Mouse (Mus musculus) hindbrain, embryonic 13.5 days (tissue): ENCODE results near the gene Fbxl15. TPM values are rescaled to one million over a fixed set of nuclear protein-coding genes. Genes with fewer than 3 reads are reported as not detected.
A peak's percentile ranks its signal among the peaks of the same experiment; 100 is the strongest.

Experiments used
- ATAC-seq: fragments of 200-750 bp; cut with Nextera tagmentation; 2 replicates; pipeline ENCODE4 v1.8.0; 2017; ENCODE audit warnings: moderate TSS enrichment; ENCODE audit not compliant: low FRiP score
- H3K27ac ChIP-seq: fragments of 300-500 bp; sonication (generic); 2 replicates; pipeline ENCODE4 v1.5.1; 2015; ENCODE audit warnings: inconsistent platforms, mild to moderate bottlenecking, moderate library complexity
- H3K27me3 ChIP-seq: fragments of 300-500 bp; sonication (generic); 2 replicates; pipeline ENCODE4 v1.6.1; 2015; ENCODE audit warnings: mild to moderate bottlenecking, inconsistent platforms
- H3K36me3 ChIP-seq: fragments of 300-500 bp; sonication (generic); 2 replicates; pipeline ENCODE4 v1.6.1; 2015; ENCODE audit warnings: mild to moderate bottlenecking, inconsistent platforms
- H3K4me1 ChIP-seq: fragments of 300-500 bp; sonication (generic); replicated peaks from 2 replicates; pipeline ENCODE4 v1.6.1; 2015; ENCODE audit warnings: inconsistent platforms
- H3K4me2 ChIP-seq: fragments of 300-500 bp; sonication (generic); 2 replicates; pipeline ENCODE4 v1.6.1; 2015; ENCODE audit warnings: inconsistent platforms, mild to moderate bottlenecking, moderate library complexity
- H3K4me3 ChIP-seq: fragments of 300-500 bp; sonication (generic); 2 replicates; pipeline ENCODE4 v1.5.1; 2015; ENCODE audit warnings: mild to moderate bottlenecking, inconsistent platforms
- H3K9ac ChIP-seq: fragments of 300-500 bp; sonication (generic); 2 replicates; pipeline ENCODE4 v1.6.1; 2015; ENCODE audit warnings: mild to moderate bottlenecking, inconsistent platforms
- H3K9me3 ChIP-seq: fragments of 300-500 bp; sonication (generic); 2 replicates; pipeline ENCODE4 v1.6.1; 2016; ENCODE audit warnings: inconsistent platforms
- WGBS: fragments of 180-500 bp; shearing (Covaris S2); methylation state at CpG from one replicate; pipeline ENCODE4 v1.1.7; 2015; 5-methylcytosine and 5-hydroxymethylcytosine counted together
- polyA plus RNA-seq: library from polyadenylated mRNA; unstranded; fragments of >200 nt; fragmentation: Nextera tagmentation; extraction: Ambion mirVana; gene quantifications from 2 replicates; pipeline ENCODE4 v1.2.1, GENCODE M21; 2015

Fbxl15 gene
- polyA plus RNA-seq, 1 experiment from 2014 or later: 39.8 TPM

GRCm38 (mm10) chr19:46310312-46310865, 17.6 kb upstream of the Fbxl15 start:
- H3K4me3 ChIP-seq: no peak overlapping the region
- ATAC-seq: no peak
- H3K9ac ChIP-seq: no peak overlapping the region
- peaks cover 90% of the 10 kb centered on the region for H3K27me3 ChIP-seq
- no peak overlapping the region for H3K27ac ChIP-seq
- no peaks in the 10 kb centered on the region for H3K9me3 ChIP-seq
- 88% methylated on average over 12 of the region's 12 CpGs for WGBS
- H3K36me3 ChIP-seq: peaks cover 47% of the 10 kb centered on the region
- peaks cover 19% of the 10 kb centered on the region for H3K4me1 ChIP-seq
- no peak overlapping the region for H3K4me2 ChIP-seq

- no peak overlapping the region for H3K27ac ChIP-seq
- H3K9me3 ChIP-seq: no peaks in the 10 kb centered on the region
- no peak for ATAC-seq
- H3K27me3 ChIP-seq: peaks cover 90% of the 10 kb centered on the region
- no peak overlapping the region for H3K4me2 ChIP-seq
- WGBS: 90% methylated on average over 9 of the region's 9 CpGs
- H3K9ac ChIP-seq: no peak overlapping the region
- no peak overlapping the region for H3K4me3 ChIP-seq
- peaks cover 47% of the 10 kb centered on the region for H3K36me3 ChIP-seq
- peaks cover 19% of the 10 kb centered on the region for H3K4me1 ChIP-seq
Measured at GRCm38 (mm10) chr19:46311341-46311740, 16.6 kb upstream of the Fbxl15 start.

DNA sequence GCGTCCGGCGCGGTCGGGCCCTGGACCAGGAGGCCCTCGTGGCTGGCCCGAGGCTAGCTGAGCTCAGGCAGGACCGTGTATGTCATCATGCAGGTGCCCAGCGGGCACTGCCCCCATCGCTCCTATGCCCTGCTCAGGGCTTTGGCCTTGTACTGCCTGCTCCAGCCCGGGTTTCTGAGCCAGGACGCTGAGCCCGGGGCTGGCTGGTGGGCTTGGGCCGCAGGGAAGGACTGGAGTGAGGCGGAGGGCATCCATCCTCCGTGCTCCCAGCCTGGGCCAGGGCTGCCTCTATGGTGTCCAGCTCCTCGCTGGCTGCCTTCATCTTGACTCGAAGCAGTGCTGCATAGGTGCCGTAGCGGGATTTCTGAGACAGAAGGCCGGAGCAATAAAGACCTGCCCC, 15.4 kb upstream of the Fbxl15 start:
- Histone ChIP-seq H3K4me3 (no peak overlapping the region), H3K9me3 (no peaks in the 10 kb centered on the region), H3K4me2 (no peak overlapping the region), H3K9ac (0 out of 2 replicates have a peak overlapping the region, but pooled peaks have one; percentile 13), H3K36me3 (peaks cover 47% of the 10 kb centered on the region), H3K27ac (no peak overlapping the region), H3K4me1 (peaks cover 31% of the 10 kb centered on the region), H3K27me3 (peaks cover 90% of the 10 kb centered on the region)
- no peak for ATAC-seq
- WGBS: 89% methylated on average over 21 of the region's 21 CpGs

DNA sequence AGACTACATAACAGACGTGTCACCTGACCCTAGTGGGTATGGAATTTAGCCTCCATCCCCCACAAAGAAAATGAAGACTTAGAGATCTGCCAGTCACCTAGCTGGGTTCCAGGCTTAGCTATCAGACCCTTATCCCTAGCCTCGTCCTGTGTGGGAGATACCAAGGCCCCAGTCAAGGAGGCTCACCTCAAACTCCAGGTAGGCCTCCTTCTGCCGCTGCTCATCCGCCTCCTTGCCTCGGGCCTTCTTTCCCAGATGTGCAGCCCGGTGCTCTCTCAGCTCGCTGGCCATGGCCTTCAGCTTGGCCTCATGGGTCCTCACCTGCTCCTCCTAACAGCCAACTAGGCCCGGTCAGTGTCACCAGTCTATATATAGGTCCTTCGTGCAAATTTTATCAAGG, 14.9 kb upstream of the Fbxl15 start:
- peaks cover 90% of the 10 kb centered on the region for H3K27me3 ChIP-seq
- ATAC-seq: no peak

GRCm38 (mm10) chr19:46313591-46313990, 14.4 kb upstream of the Fbxl15 start:
- Histone ChIP-seq H3K4me3 (no peak overlapping the region), H3K9ac (no peak overlapping the region), H3K27ac (no peak overlapping the region), H3K4me1 (peaks cover 40% of the 10 kb centered on the region), H3K36me3 (peaks cover 47% of the 10 kb centered on the region), H3K9me3 (no peaks in the 10 kb centered on the region), H3K27me3 (peaks cover 90% of the 10 kb centered on the region), H3K4me2 (no peak overlapping the region)
- no peak for ATAC-seq
- 74% methylated on average over 6 of the region's 6 CpGs for WGBS

More for the DNA sequence above, 14.9 kb upstream of the Fbxl15 start:
- no peak overlapping the region for H3K27ac ChIP-seq
- no peak overlapping the region for H3K9ac ChIP-seq
- H3K4me1 ChIP-seq: peaks cover 37% of the 10 kb centered on the region
- peaks cover 47% of the 10 kb centered on the region for H3K36me3 ChIP-seq
- H3K4me2 ChIP-seq: no peak overlapping the region
- H3K9me3 ChIP-seq: no peaks in the 10 kb centered on the region
- H3K4me3 ChIP-seq: no peak overlapping the region
- WGBS: 86% methylated on average over 9 of the region's 9 CpGs

DNA sequence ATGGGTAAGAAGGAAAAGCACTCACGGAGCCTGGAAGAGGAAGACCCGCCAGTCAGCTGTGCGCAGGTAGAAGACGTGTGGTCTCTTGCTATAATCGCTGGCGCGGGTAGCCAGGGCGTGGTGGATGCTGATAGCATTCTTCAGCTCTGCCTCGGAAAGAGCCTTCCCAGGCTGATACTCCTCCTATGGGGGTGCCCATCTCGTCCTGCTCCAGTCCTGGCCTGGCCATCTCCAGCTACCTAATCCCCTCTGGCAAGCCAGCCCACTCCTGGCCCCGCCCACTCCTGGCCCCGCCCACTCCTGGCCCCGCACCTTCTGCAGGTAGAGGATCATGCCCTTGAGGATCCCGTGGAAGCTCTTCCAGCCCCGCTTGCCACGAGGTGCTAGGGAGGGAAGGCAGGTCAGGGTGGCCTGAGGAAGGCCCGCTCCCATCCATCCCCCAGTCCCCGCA, 13.8 kb upstream of the Fbxl15 start:
- H3K4me1 ChIP-seq: peaks cover 41% of the 10 kb centered on the region
- peaks cover 92% of the 10 kb centered on the region for H3K27me3 ChIP-seq
- no peak overlapping the region for H3K4me3 ChIP-seq
- H3K9me3 ChIP-seq: no peaks in the 10 kb centered on the region
- H3K9ac ChIP-seq: no peak overlapping the region
- no peak overlapping the region for H3K27ac ChIP-seq
- H3K36me3 ChIP-seq: peaks cover 47% of the 10 kb centered on the region
- H3K4me2 ChIP-seq: no peak overlapping the region
- WGBS: 15% methylated on average over 18 of the region's 18 CpGs
- no peak for ATAC-seq

DNA sequence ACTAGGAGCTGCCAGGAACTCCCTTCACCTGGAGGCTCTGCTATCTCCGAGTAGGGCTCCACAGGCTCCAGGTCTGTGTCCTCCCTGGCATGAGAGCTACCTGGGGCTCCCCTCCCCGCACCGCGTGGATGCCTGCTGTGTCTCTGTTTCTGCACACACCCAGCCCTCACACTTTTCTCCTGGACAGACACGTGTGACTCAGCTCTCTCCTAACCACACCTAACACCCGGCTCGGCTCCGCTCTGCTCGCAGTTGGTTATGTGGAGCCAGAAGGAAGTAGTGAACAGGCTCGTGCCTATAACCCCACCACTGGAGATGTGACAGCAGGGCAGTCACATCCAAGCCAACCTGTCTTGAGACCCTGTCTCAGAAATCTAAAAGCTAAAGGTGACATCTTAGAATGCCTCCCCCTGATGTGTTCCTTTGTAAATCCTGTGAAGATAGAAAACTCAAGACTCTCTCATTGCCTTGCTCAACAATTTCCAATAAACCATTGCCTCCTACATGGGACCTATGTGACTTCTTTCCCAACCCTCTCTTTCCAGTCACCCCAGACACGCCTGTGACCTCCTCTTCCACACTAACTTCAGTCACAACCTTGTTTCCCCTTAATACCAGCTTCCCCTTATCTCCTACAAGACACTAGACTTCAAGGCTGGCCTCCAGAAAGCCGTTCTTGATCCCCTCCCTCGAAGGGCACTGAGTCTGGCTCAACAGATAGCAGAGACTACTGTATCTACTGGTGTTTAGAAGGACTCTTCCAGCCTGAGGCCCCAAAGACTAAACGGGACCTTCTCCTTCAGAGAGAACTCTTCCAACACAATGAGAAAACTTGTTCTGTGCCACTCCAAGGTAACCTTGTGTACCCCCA, 12.9 kb upstream of the Fbxl15 start:
- no peak overlapping the region for H3K27ac ChIP-seq
- peaks cover 48% of the 10 kb centered on the region for H3K4me1 ChIP-seq
- H3K36me3 ChIP-seq: peaks cover 47% of the 10 kb centered on the region
- WGBS: 49% methylated on average over 14 of the region's 14 CpGs
- ATAC-seq: no peak
- H3K4me3 ChIP-seq: no peak overlapping the region
- no peak overlapping the region for H3K4me2 ChIP-seq
- peaks cover 94% of the 10 kb centered on the region for H3K27me3 ChIP-seq
- H3K9me3 ChIP-seq: no peaks in the 10 kb centered on the region
- H3K9ac ChIP-seq: no peak overlapping the region

DNA sequence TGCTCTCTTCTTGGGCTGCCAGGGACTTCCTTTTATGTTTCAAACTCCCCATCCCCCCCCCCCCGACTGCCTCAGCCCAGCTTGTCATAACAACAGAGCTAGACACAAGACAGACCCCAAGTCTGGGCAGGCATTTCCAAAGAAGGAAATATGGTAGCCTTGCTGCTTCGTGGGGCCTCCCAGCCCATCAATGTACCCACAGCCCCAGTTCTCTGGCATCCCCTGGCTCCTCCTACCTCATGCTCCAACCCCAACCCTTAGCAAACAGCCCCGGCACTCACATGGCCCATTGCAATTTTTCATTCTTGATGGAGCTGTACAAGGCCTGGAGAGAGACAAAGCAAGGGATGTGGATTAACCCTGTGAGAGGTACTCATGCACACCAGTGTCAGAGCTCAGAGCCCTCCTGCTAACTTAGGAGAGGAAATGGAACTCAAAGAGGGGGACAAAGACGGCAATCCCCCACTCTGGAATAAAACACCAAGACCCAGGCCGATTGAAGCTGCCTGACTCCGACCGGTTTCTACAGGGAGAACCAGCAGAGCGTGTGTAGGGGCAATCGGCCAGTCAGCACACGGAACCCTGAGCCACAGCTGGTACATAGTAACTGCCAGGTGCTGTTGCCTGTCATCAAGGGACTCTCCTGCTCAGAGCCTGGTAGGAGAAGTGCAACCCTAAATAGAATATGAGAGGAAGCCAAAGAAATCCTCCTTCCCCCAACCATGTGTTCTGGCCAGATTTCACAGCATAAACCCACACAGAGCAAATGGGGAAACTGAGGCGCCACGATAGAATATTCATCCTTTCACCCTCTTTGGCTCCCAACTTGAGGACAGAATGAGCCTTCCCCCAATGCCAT, 12.0 kb upstream of the Fbxl15 start:
- 47% methylated on average over 12 of the region's 12 CpGs for WGBS
- peak overlapping the region; percentile 84 for H3K9ac ChIP-seq
- no peak overlapping the region for H3K27ac ChIP-seq
- H3K27me3 ChIP-seq: peaks cover 95% of the 10 kb centered on the region
- H3K36me3 ChIP-seq: peaks cover 41% of the 10 kb centered on the region
- H3K4me2 ChIP-seq: peak overlapping the region; percentile 76
- H3K9me3 ChIP-seq: no peaks in the 10 kb centered on the region
- ATAC-seq: no peak
- H3K4me1 ChIP-seq: peaks cover 57% of the 10 kb centered on the region
- H3K4me3 ChIP-seq: peak overlapping the region; percentile 57

DNA sequence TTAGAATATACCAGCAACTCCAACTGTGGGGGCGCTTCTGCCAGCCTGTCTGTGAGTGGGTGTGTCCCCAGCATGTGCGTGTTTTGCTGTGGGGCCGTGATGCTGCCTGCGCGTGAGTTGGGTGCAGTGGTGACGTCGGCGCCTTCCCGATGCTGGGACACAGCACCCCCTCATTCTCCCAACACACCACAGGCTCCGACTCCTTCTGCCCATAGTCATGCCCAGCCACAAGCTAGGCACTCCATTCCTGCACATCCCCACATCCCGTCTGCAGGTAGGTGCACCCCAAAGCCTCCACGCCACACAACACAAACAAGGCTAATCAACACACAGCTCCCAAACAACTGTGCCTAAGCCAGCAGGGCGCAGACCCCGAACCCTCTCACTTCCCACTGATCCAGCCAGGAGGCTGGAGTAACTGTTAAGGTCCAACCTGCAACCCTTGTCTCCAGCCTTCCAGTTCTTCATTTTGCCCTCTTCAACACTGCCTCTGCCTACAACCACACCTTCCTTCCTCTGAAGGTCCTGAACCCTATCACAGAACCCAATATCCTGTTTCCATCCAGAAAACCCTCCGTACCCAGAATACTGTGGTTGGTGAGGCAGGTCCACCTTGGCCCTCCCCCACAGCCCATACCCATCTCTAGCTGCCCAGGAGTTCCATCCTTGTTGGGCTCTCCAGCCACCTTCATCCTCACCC, 11.0 kb upstream of the Fbxl15 start:
- Histone ChIP-seq H3K9me3 (no peaks in the 10 kb centered on the region), H3K4me3 (peak overlapping the region; percentile 57), H3K27ac (peak overlapping the region; percentile 81), H3K9ac (peak overlapping the region; percentile 84), H3K36me3 (peaks cover 31% of the 10 kb centered on the region), H3K4me1 (peaks cover 67% of the 10 kb centered on the region), H3K4me2 (peak overlapping the region; percentile 76), H3K27me3 (peaks cover 89% of the 10 kb centered on the region)
- 32% methylated on average over 15 of the region's 15 CpGs for WGBS
- no peak for ATAC-seq

DNA sequence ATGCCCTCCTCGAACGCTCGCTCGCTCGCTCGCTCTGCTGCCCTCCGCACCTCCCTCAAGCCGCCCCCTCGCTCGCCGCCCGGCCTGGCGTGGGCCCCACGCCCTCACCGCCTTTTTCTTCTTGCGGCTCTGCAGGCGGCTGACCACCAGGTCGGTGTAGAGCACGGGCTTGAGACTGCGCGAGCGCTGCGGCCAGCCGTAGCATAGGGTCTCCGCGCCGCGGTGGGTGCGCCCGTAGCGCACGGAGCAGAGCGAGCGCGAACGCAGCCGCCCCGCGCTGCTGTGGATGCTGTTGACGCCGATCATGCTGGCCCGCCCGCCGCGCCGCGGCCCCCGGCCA, 10.5 kb upstream of the Fbxl15 start:
- H3K27me3 ChIP-seq: peaks cover 84% of the 10 kb centered on the region
- peaks cover 72% of the 10 kb centered on the region for H3K4me1 ChIP-seq
- ATAC-seq: peak; percentile 25
- H3K9ac ChIP-seq: peak overlapping the region; percentile 84
- peaks cover 25% of the 10 kb centered on the region for H3K36me3 ChIP-seq
- H3K4me3 ChIP-seq: peak overlapping the region; percentile 57
- H3K9me3 ChIP-seq: no peaks in the 10 kb centered on the region
- H3K4me2 ChIP-seq: peak overlapping the region; percentile 76
- WGBS: under 1% methylated on average over 39 of the region's 48 CpGs
- H3K27ac ChIP-seq: peak overlapping the region; percentile 81

GRCm38 (mm10) chr19:46318031-46318471, 9.9 kb upstream of the Fbxl15 start:
- ATAC-seq: peak; percentile 15; the same call in 1 of the 2 replicates
- Histone ChIP-seq H3K4me1 (peaks cover 77% of the 10 kb centered on the region), H3K27ac (peak overlapping the region; percentile 81), H3K36me3 (peaks cover 20% of the 10 kb centered on the region), H3K4me3 (peak overlapping the region; percentile 57), H3K27me3 (peaks cover 81% of the 10 kb centered on the region), H3K4me2 (peak overlapping the region; percentile 76), H3K9ac (peak overlapping the region; percentile 84), H3K9me3 (no peaks in the 10 kb centered on the region)
- WGBS: 2% methylated on average over 29 of the region's 42 CpGs
